Mouse (Mus musculus) stomach, adult 2 months (tissue): ENCODE data around the gene Ppib. TPM values are rescaled to one million over a fixed set of nuclear protein-coding genes. Genes with fewer than 3 reads are reported as not detected.

Experiments
- polyA plus RNA-seq: library from polyadenylated mRNA; depleted of rRNA; stranded (reverse); fragments of >200 nt; gene quantifications from 2 replicates; pipeline ENCODE4 v1.2.3, GENCODE M21; 2012; rRNA removed

The Ppib gene
- polyA plus RNA-seq = 108 and 111 TPM in 2 replicates

DNA sequence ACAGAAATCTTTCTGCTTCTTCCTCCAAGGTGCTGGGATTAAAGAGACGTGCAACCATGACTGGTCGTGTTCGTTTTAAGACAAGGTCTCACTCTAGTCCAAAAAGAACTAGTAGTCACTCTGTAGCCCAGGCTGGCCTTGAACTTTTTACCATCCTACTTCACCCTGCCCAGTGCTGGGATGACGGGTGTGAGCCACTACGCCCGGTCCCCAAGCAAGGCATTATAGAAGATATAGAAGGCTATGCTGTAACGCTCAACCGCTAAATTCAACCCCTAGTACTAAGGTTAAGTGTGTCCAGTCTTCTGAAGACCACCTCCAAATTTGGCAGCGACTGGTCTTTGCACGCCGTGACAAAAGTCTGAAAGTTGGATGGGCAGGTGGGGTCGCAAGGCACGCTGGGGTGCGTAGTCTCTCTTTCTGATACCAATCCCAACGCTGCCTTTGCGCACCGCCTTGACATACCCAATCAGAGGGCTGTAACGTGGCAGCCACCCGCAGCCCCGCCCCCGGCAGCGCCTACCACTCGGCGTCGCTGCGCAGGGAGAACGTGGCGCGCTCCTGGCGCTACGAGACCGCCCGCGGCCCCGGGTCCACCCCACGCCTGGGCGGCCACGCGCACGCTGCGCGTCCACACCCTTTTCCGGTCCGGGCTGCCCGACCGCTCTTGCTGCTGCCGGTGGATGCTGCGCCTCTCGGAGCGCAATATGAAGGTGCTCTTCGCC, at the start of gene Ppib:
Gene Ppib (plus strand): TSS at position 640 of the 725 bp plus-strand sequence.

DNA sequence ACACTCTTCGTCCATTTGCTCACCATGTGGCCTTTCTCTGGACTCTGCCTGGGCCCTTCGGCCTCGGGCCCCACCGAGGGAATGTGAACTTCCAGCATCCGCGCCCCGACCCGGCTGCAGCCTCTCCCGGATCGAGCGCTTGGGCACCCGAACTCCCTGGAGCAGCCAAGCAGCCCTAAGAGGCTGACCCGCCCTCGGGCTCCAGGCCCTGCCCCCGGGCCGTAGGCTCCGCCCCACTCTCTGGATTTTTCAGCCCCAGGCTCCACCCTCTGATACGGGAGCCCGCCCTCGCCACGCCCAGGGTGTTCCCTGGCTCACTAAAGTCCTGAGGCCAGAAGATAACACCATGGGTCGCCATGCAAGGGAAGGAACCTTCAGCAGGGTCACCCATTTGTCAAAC, 9.6 kb downstream of the Ppib start, which contains the start of gene Snx22:
Gene Snx22 (minus strand): TSS at position 137 of the 400 bp plus-strand sequence.

Other genes starting within 250 kb of the Ppib start
- gene Zfp609, start 232.7 kb upstream of the Ppib start, polyA plus RNA-seq = 3.8 and 5.7 TPM in 2 replicates
- gene Pclaf, start 170.0 kb upstream of the Ppib start, polyA plus RNA-seq = 0.37 and 0.51 TPM in 2 replicates
- gene Trip4, start 151.4 kb upstream of the Ppib start, polyA plus RNA-seq = 1.7 and 1.8 TPM in 2 replicates
- gene Csnk1g1, start 151.3 kb upstream of the Ppib start, polyA plus RNA-seq = 0.61 and 1.1 TPM in 2 replicates
- 1.9 and 2.2 TPM in 2 replicates for gene Snx22, start 9.5 kb downstream of the Ppib start, polyA plus RNA-seq
- 18.4 and 22.6 TPM in 2 replicates for gene Snx1, start 66.4 kb downstream of the Ppib start, polyA plus RNA-seq
- 4.1 and 4.3 TPM in 2 replicates for gene Ciao2a, start 66.4 kb downstream of the Ppib start, polyA plus RNA-seq
- 3.1 and 3.3 TPM in 2 replicates for gene Dapk2, start 98.0 kb downstream of the Ppib start, polyA plus RNA-seq